Mouse (Mus musculus) 3T3-L1 (cell line): ENCODE results near the gene Slc43a1.
"Not testable (repeated sequence)": the region's sequence is repeated elsewhere in the genome, so short reads cannot be mapped to it uniquely, and the experiment has no call there.

Source experiments
- DNase-seq: peaks from one replicate; pipeline ENCODE4 v3.0.0-alpha.2; 2015; ENCODE audit warnings: low read depth, low spot score

Gene Slc43a1

DNA sequence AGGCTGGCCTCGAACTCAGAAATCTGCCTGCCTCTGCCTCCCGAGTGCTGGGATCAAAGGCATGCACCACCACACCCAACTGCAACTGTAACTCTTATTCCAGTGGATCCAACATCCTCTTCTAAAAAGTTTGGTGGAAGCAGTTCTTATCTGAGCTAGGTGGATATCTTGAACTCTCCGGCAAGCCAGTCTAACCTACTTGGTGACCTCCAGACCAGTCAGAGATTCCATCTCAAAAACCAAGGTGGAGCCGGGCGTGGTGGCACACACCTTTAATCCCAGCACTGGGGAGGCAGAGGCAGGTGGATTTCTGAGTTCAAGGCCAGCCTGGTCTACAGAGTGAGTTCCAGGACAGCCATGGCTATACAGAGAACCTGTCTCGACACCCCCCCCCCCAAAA lies 58.0 kb downstream of the Slc43a1 start:
- not testable (repeated sequence) for DNase-seq

DNA sequence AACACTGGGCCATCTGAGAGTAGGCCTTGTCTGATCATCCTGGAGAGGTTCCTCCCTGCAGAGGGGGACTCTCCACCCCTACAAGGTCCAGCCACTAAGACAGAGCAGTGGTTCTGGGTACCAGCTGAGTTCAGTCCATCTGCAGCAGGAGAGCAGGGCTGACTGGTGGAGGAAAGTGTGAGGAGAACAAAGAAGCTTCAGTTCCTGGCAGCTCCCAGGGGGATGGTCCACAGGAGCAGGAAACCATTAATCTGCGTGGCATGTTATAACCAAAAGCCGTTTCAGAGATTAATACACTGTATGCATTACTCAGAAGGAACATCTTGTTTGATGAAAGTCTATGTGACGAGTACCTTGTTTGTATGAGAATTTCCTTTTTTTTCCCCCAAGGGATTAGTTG lies 74.1 kb downstream of the Slc43a1 start:
- peak; percentile 57 for DNase-seq
